Mouse (Mus musculus) bone marrow macrophage, adult 2 months (primary cell): ENCODE measurements around the gene Cipc.

ENCODE experiments used
- CTCF ChIP-seq: IDR thresholded peaks from 2 replicates; pipeline ENCODE4 v1.5.1; 2012; ENCODE audit warnings: low read depth, mild to moderate bottlenecking, low read length, moderate library complexity
- POLR2A ChIP-seq: IDR thresholded peaks from 2 replicates; pipeline ENCODE4 v1.6.1; 2012; ENCODE audit warnings: mild to moderate bottlenecking, low read depth, low read length, borderline replicate concordance

DNA sequence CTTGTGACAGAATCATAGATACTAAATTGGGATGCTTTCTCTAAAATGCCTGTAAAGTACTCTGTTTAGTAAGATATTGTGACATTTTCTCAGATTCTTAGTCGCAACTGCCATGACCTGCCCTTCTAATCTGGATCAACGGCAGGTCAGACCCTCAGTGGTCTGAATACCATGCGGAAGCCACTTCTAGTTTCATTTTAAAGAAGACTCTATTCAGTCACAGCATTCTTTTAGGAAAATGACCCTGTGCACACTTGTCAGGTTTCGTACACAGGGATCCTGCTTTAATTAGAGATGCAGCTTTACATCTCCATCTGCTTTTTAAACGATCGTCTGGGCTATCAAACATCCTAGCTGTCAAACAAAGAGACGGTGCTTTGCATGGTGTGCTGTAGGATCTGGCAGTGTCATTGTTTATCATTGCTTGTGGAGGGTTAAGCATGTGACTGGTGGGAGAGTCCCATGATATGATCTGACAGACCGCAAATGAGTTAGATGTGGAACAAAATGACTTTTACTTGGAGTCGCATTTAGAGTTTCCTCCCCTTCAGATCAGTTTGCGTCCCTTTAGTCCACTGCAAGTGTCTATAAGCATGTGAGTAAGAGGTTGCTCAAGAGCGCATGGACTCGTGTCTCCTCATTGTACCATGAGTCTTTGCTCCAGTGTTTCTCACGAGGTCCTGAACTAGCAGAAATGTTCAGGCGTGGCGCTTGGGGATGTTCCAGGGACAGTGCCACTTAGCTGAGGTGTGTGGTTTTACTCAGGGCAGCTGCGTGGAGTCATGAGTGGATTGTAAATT is 3.5 kb downstream of the Cipc start:
- TF ChIP-seq POLR2A: no peak
- no peak for TF ChIP-seq CTCF
